Mouse (Mus musculus) neural tube, embryonic 11.5 days (tissue): ENCODE data around the gene Rps10. TPM values are rescaled to one million over a fixed set of nuclear protein-coding genes. Genes with fewer than 3 reads are reported as not detected.

Experiments used
- ATAC-seq: fragments of 200-750 bp; cut with Nextera tagmentation; 2 replicates; pipeline ENCODE4 v1.8.0; 2017; ENCODE audit warnings: moderate number of reproducible peaks, mild to moderate bottlenecking, moderate TSS enrichment, moderate library complexity; ENCODE audit not compliant: insufficient read depth, low FRiP score, low TSS enrichment
- DNase-seq: peaks from one replicate; pipeline ENCODE4 v3.0.0-alpha.2; 2015; ENCODE audit warnings: low spot score
- H3K27ac ChIP-seq: fragments of 300-500 bp; sonication (generic); 2 replicates; pipeline ENCODE4 v1.5.1; 2014; ENCODE audit warnings: low read depth, mild to moderate bottlenecking, low read length
- H3K27me3 ChIP-seq: fragments of 300-500 bp; sonication (generic); 2 replicates; pipeline ENCODE4 v1.6.1; 2014; ENCODE audit warnings: mild to moderate bottlenecking, low read length, mixed read lengths; ENCODE audit not compliant: control insufficient read depth, insufficient read depth
- H3K36me3 ChIP-seq: fragments of 300-500 bp; sonication (generic); 2 replicates; pipeline ENCODE4 v1.6.1; 2014; ENCODE audit warnings: mild to moderate bottlenecking, low read length, moderate library complexity, mixed read lengths; ENCODE audit not compliant: control insufficient read depth, insufficient read depth
- H3K4me1 ChIP-seq: fragments of 300-500 bp; sonication (generic); 2 replicates; pipeline ENCODE4 v1.6.1; 2014; ENCODE audit warnings: low read length, mixed read lengths; ENCODE audit not compliant: control insufficient read depth, insufficient read depth
- H3K4me2 ChIP-seq: fragments of 300-500 bp; sonication (generic); 2 replicates; pipeline ENCODE4 v1.6.1; 2014; ENCODE audit warnings: low read depth, mild to moderate bottlenecking, moderate library complexity
- H3K4me3 ChIP-seq: fragments of 300-500 bp; sonication (generic); 2 replicates; pipeline ENCODE4 v1.5.1; 2014; ENCODE audit warnings: low read depth, low read length
- H3K9ac ChIP-seq: fragments of 300-500 bp; sonication (generic); 2 replicates; pipeline ENCODE4 v1.6.1; 2014; ENCODE audit warnings: mild to moderate bottlenecking, low read length
- H3K9me3 ChIP-seq: fragments of 300-500 bp; sonication (generic); 2 replicates; pipeline ENCODE4 v1.6.1; 2016; ENCODE audit warnings: low read length; ENCODE audit not compliant: control insufficient read depth
- WGBS: fragments of 180-500 bp; shearing (Covaris S2); extraction: QIAGEN DNeasy Blood & Tissue Kit; methylation state at CpG from one replicate; pipeline ENCODE4 v1.1.7; 2014; 5-methylcytosine and 5-hydroxymethylcytosine counted together
- polyA plus RNA-seq: library from polyadenylated mRNA; unstranded; fragments of >200 nt; fragmentation: Nextera tagmentation; extraction: Ambion mirVana; gene quantifications from 2 replicates; pipeline ENCODE4 v1.2.1, GENCODE M21; 2014

Rps10 gene
- polyA plus RNA-seq, 1 experiment from 2014 or later, result 695 TPM

- H3K4me3 ChIP-seq, result no peak overlapping the region
- no peaks in the 10 kb centered on the region for H3K36me3 ChIP-seq
- ATAC-seq, result no peak
- no peak for DNase-seq
- H3K27me3 ChIP-seq, result no peaks in the 10 kb centered on the region
- H3K4me1 ChIP-seq, result no peaks in the 10 kb centered on the region
- 87% methylated on average over 6 of the region's 6 CpGs for WGBS
- no peaks in the 10 kb centered on the region for H3K9me3 ChIP-seq
- no peak overlapping the region for H3K27ac ChIP-seq
- H3K9ac ChIP-seq, result no peak overlapping the region
- H3K4me2 ChIP-seq, result no peak overlapping the region
Observed at GRCm38 (mm10) chr17:27671720-27672119, 35.3 kb upstream of the Rps10 start.

- ATAC-seq (no peak), DNase-seq (no peak)
- Histone ChIP-seq H3K27ac (no peak overlapping the region), H3K4me3 (no peak overlapping the region), H3K9me3 (no peaks in the 10 kb centered on the region), H3K4me2 (no peak overlapping the region), H3K27me3 (peaks cover 18% of the 10 kb centered on the region), H3K9ac (no peak overlapping the region), H3K36me3 (no peaks in the 10 kb centered on the region), H3K4me1 (peaks cover 5% of the 10 kb centered on the region; the same call in 1 of the 2 replicates)
- 69% methylated on average over 7 of the region's 7 CpGs for WGBS
Observed at GRCm38 (mm10) chr17:27658767-27659166, 22.3 kb upstream of the Rps10 start.

GRCm38 (mm10) chr17:27657123-27657522 is 20.7 kb upstream of the Rps10 start:
- Histone ChIP-seq H3K9me3 (no peaks in the 10 kb centered on the region), H3K9ac (no peak overlapping the region), H3K4me1 (peaks cover 5% of the 10 kb centered on the region; the same call in 1 of the 2 replicates), H3K27me3 (peaks cover 18% of the 10 kb centered on the region), H3K27ac (no peak overlapping the region), H3K36me3 (no peaks in the 10 kb centered on the region), H3K4me2 (no peak overlapping the region), H3K4me3 (no peak overlapping the region)
- WGBS, result 67% methylated on average over 8 of the region's 8 CpGs
- DNase-seq (no peak), ATAC-seq (no peak)

GRCm38 (mm10) chr17:27656414-27656813 is 19.9 kb upstream of the Rps10 start:
- Histone ChIP-seq H3K9ac (no peak overlapping the region), H3K4me2 (peak overlapping the region; percentile 58), H3K27ac (no peak overlapping the region), H3K4me1 (peaks cover 5% of the 10 kb centered on the region; the same call in 1 of the 2 replicates), H3K27me3 (peaks cover 18% of the 10 kb centered on the region), H3K4me3 (no peak overlapping the region), H3K9me3 (no peaks in the 10 kb centered on the region), H3K36me3 (no peaks in the 10 kb centered on the region)
- WGBS, result 20% methylated on average over 5 of the region's 5 CpGs
- DNase-seq (no peak), ATAC-seq (no peak)

- Histone ChIP-seq H3K27ac (no peak overlapping the region), H3K9ac (peak overlapping the region; percentile 35; the same call in 1 of the 2 replicates)
Observed at GRCm38 (mm10) chr17:27656011-27656399, 19.5 kb upstream of the Rps10 start.

GRCm38 (mm10) chr17:27655089-27656010 is 18.9 kb upstream of the Rps10 start, which contains the start of gene Pacsin1:
Pacsin1 (plus strand) TSS chr17:27655509.
- peak within 1 kb of the TSS; percentile 35 for H3K9ac ChIP-seq
- H3K4me2 ChIP-seq, result peak within 1 kb of the TSS; percentile 58
- peak; percentile 74 for DNase-seq
- 0 out of 2 replicates have a peak, but pooled peaks have one; percentile 55 for ATAC-seq
- no peaks in the 10 kb centered on the region for H3K9me3 ChIP-seq
- peaks cover 5% of the 10 kb centered on the region; the same call in 1 of the 2 replicates for H3K4me1 ChIP-seq
- H3K36me3 ChIP-seq, result no peaks in the 10 kb centered on the region
- H3K4me3 ChIP-seq, result peak within 1 kb of the TSS; percentile 40
- peaks cover 18% of the 10 kb centered on the region for H3K27me3 ChIP-seq
- H3K27ac ChIP-seq, result no peak within 1 kb of the TSS
- 2% methylated on average over 65 of the region's 65 CpGs for WGBS

More at GRCm38 (mm10) chr17:27656011-27656399, 19.5 kb upstream of the Rps10 start:
- Histone ChIP-seq H3K9me3 (no peaks in the 10 kb centered on the region), H3K4me1 (peaks cover 5% of the 10 kb centered on the region; the same call in 1 of the 2 replicates), H3K27me3 (peaks cover 18% of the 10 kb centered on the region), H3K36me3 (no peaks in the 10 kb centered on the region), H3K4me3 (peak overlapping the region; percentile 40), H3K4me2 (peak overlapping the region; percentile 58)
- ATAC-seq (no peak), DNase-seq (peak; percentile 58)
- WGBS, result 3% methylated on average over 13 of the region's 14 CpGs

GRCm38 (mm10) chr17:27653253-27653959 is 16.9 kb upstream of the Rps10 start:
- H3K4me1 ChIP-seq, result peaks cover 5% of the 10 kb centered on the region; the same call in 1 of the 2 replicates
- no peak overlapping the region for H3K27ac ChIP-seq
- DNase-seq, result no peak
- no peak overlapping the region for H3K4me2 ChIP-seq
- no peaks in the 10 kb centered on the region for H3K9me3 ChIP-seq
- no peak for ATAC-seq
- no peak overlapping the region for H3K4me3 ChIP-seq
- 48% methylated on average over 10 of the region's 10 CpGs for WGBS
- no peak overlapping the region for H3K9ac ChIP-seq
- H3K27me3 ChIP-seq, result peaks cover 18% of the 10 kb centered on the region
- no peaks in the 10 kb centered on the region for H3K36me3 ChIP-seq

- Histone ChIP-seq H3K4me3 (no peak overlapping the region), H3K4me2 (no peak overlapping the region), H3K36me3 (no peaks in the 10 kb centered on the region), H3K4me1 (peaks cover 5% of the 10 kb centered on the region; the same call in 1 of the 2 replicates), H3K9ac (no peak overlapping the region), H3K27ac (no peak overlapping the region), H3K27me3 (peaks cover 18% of the 10 kb centered on the region), H3K9me3 (no peaks in the 10 kb centered on the region)
- ATAC-seq (no peak), DNase-seq (no peak)
- 82% methylated on average over 23 of the region's 23 CpGs for WGBS
Observed at GRCm38 (mm10) chr17:27652046-27652790, 15.7 kb upstream of the Rps10 start.
